Mouse (Mus musculus): ENCODE results near the gene Hadh. TPM values are rescaled to one million over a fixed set of nuclear protein-coding genes. Genes with fewer than 3 reads are reported as not detected.

Hadh gene
- total RNA-seq, 2 experiments from 2014 or later, result 573 to 586 TPM

DNA sequence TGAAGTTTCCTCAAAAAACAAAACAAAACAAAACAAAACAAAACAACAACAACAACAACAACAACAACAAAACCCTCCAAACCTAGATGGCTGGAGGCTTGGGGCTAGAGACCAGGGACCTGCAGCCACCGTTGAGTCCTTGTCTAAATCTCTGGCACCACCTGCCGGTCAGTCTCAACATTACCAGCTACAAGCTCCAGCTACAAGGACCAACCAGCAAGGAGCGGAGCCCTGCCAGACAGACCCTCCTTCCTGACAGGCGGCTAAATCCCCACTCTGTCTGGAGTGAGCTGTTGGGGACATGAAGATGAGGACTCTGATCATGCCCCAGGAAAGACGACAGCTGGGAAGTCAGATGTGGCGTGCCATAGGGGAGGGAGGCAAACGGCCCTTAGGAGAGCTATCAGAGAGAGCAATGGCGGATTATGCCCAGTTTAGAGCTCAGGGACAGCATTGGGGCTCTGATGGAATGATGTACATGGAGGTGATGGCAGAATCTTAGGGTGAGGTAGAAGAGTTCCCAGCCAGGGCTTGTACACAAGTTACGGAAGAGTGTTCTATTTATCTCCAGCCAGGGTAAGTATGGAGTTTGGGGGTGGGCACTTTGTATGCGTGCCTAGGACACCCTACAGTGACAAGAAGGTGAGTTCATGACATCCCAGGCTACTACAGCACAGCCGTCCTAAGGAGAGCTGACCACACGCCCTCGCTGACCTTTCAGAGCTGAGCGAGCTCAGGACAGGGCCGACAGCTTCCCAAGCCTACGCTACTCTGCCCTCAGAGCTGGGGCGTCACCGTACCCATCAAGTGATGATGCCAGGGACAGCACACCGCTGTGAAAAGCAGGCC, 33.9 kb downstream of the Hadh start:
- DNase-seq, result peak; percentile 75 to 88

DNA sequence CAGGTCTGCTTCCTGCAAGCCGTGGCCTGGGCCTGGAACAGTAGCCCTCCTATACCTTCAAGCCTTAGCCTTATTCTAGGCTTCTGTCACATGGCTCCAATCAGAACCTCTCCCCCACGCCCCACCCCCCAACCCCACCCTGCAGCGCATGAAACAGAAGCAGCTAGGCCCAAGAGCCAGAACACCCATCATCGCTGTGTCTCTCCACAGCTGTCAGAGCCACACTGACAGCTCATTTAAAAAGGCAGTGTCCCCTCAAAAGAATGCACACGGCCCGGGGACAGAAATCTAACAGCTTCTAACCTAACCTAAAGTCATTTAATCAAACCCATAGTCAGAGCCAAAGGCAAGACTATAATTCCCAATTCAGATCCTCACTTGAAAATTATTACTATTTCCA, 34.8 kb downstream of the Hadh start:
- DNase-seq, result no peak
- intact Hi-C loops (cut with DNase I), result loop anchor here (1.0 to 5.0 kb wide), 3 partner anchors 350 to 522 kb away; no protein-coding TSS in a partner anchor

More for the DNA sequence above, 33.9 kb downstream of the Hadh start:
- intact Hi-C loops (cut with DNase I), result loop anchor here (1.0 to 5.0 kb wide), 4 partner anchors 351 to 523 kb away; no protein-coding TSS in a partner anchor

DNA sequence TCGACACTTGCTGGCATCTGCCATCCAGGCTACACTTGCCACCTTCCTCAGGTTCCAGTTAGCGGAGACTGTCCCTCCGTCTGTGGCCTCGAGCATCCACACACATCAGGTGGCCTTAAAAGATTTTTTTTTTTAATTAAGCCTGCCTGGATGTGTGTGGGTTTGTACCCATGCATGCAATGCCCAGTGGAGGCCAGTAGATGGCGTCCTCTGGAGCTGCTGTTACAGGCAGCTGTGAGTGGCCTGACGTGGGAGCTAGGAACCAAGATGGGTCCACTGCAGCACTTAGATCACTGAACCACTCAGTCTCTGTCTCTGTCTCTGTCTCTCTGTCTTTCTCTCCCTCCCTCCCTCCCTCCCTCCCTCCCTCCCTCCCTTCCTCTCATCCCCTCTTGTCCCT, 43.8 kb downstream of the Hadh start:
- no peak for DNase-seq
- intact Hi-C loops (cut with DNase I), result no loop called here

DNA sequence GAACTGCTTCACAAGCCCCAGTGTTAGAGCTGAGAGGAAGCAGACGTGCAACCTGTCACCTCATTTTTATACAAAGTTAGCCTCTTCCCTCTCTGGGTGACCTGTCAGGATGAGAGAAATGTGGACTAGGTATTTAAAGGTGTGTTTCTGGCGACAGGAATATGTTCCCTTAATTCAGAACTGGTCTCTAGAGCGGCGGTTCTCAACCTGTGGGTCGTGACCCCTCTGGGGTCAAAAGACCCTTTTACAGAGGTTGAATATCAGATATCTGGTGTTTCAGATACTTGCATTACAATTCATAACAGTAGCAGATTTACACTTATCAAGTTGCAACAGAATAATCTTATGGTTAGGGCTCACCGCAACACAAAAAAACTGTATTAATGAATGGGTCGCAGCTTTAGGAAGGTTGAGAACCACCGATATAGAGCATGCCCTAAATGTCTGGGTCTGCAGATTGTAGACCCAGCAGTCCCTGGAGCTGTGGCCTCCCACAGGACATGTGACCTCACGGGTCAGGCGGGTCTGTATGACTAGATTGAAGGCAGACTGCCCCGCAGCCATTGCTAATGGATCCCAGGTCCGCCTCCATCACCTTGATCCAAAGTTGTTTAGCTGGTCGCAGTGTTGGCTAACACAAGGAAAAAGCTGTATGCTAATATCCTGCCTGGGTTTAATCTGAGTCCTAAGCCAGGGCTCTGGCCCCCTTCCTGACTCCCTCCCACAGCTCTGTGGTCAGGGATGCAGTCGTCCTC, 53.1 kb downstream of the Hadh start:
- intact Hi-C loops (cut with DNase I), result no loop called here
- DNase-seq, result no peak

DNA sequence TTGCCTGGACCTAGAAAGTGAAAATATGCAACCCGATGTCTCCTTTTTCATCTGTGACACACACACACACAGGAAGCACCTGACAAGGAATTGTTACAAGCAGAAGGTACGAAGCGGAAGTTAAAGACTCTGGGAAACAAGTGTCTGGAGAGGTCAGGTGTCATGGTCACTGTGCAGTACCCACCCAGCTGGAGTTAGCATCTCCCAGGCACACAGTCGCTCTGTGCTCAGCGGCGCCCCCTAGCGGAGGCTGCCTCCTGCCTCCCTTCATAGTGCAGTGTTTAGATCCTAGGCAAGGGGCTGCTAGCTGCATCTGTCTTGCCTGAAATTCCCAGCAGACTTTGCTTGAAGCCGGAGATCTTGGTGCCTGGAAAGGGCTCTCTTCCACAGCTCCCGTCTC, 57.1 kb downstream of the Hadh start:
- DNase-seq, result peak in 1 of 2 experiments; percentile 47
- intact Hi-C loops (cut with DNase I), result no loop called here

DNA sequence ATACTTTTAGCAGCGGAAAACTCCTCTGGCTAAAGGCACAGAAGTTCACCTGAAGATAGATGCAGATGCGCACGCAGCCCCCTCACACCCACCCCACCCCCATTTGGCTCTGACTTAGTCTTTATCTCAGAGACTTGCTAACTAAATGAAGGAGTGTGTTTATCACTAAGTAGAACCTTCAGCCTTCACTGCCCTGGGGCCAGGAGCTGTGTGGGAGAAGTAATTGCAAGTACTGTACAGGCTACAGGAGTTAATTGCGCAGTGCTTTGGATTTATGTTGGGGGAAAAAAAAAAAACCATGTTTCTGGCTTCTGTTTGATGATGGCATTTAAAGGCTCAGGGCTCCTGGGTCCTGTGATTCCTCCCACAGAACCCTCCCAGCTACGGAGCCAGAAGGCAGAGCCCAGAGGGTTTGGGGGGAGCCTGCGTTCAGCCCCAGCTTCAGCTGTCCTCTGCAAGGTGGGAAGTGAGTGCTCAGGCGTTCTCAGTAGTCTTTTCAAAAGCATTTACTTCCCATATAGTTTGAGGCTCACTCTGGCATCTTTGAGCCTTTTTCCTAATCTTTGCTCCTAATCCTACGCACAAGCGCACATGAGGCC, 57.7 kb downstream of the Hadh start:
- DNase-seq, result no peak
- intact Hi-C loops (cut with DNase I), result no loop called here

DNA sequence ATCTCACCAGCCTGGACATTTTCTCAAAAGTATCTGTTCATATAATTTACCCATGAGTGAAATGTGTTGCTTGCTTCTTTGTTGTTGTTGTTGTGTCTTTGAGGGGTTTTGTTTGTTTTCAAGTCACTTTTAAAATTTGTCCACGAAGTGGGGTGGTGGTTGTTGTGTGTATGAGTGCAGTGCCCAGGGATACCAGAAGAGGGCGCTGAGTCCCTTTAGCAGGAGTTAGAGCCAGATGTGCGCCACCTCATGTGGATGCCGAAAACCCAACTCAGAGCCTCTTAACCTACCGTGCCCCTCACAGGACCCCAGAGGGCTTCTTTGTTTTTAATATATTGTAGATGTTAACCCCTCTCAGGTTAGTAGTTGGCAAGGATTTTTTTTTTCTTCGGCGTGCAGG, 59.7 kb downstream of the Hadh start:
- no peak for DNase-seq
- intact Hi-C loops (cut with DNase I), result no loop called here

DNA sequence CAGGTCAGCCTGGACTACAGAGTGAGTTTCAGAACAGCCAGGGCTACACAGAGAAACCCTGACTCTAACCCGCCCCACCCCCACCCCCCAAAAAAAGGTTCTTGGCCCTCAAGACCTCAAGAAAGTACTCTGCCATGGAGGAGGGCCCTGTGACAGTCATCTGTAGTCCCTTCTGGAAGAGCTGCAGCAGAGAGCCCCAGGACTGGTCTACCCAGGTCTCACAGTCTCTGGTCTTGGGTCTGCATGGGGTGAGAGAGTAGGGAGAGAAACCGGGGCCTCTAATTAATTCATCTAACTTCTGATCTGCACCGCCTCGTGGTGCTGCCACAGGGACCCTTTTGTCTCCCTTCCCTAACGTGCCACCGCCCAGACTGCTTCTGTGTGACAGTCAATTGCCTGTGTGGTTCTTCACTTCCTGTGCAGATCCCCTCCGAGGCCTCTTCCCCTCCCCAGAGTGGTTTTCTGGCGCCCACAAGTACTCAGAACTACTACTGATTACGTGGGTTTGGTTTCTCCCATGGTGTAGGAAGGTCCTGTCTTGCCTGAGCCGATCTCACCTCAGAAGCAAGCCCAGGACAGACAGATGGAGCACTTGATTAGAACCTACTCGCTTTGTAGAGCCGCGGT, 63.5 kb downstream of the Hadh start:
- intact Hi-C loops (cut with DNase I), result no loop called here
- peak in 1 of 2 experiments; percentile 5 for DNase-seq

DNA sequence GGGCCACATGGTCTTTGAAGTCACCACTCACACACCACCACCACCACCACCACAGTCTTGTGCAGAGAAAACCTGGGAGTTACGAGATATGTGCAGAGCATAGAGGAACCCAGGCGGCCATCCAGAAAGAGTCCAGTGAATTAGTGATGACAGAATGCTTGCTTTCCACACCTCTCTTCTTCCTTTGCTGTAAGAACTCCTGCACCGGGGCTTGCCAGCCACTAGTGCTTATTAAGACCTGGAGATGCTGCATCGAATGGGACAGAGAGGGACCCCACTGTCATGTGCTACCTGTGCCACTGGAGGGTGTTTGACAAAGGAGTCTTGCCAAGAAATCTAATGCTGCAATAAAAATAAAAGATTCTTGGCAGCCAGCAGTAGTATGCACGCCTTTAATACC, 64.1 kb downstream of the Hadh start:
- intact Hi-C loops (cut with DNase I), result no loop called here
- DNase-seq, result no peak

DNA sequence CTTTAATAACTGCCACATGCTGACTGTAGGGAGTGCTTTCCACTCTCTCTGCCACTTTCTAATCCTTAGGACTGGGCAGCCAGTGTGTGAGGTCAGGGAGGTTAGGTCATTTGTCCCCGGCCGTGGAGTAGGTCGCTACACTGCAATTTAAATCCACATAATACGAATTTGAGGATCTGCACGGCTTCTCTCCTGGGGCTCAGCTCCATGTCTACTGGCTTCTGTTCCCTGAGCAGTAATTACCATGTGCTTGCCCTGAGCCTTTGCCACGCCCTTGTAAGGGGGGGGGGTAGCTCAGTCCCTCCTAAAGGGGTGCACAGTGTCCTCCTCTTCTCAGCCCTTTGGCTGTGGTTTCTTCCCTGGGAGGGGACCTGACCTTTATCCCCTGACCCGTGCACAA, 69.6 kb downstream of the Hadh start:
- intact Hi-C loops (cut with DNase I), result no loop called here
- no peak for DNase-seq

DNA sequence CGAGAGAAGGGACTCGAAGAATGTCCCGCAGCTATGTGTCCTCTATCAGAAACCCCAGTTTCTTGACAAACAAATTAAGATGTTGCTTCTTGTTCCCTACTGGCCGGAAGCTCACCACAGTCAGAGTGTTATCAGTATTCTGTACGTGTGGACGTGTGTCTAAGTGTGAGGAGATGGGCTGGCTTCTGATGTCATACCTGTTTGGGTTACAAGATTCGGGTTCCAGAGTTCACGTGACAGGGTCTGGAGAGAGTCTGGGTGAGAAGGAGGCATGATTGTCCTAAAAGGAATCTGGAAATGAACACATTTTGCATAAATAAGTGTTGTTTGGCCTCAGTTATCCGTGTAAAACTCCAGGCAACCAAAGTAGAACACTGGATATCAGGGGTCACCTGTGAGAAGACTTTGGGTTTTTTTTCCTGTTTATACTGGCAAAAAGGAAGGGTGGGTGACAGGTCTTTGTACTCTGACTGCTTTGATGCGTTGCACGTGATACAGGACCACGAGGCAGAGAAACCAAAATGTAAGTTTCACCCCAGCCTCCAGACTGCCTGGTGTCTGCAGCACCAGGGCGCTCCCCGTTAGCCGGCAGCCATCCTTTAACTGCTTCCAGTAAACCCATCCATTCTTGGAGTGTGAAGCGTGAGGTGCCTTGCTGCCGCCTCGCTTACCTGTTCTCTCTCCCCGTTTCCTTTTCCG, 72.2 kb downstream of the Hadh start:
- no peak for DNase-seq
- intact Hi-C loops (cut with DNase I), result no loop called here

DNA sequence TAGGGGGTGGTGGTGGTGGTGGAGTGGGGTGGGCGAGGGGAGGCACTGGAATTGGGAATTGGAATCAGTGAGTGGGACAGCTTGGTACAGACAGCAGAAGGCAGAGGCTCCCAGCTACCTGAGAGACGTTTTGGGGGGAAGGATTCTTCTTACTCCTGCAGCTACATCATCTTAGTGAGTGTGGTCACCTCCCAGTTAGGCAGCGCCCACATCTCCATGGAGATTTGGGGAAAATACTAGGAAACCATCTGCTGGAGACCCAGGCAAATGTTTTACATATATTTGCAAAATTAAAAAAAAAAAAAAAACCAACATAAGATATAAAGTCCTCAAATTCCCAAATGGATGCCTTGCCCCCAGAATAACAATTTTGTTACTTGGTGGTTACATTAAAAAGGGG, 72.9 kb downstream of the Hadh start:
- DNase-seq, result no peak

DNA sequence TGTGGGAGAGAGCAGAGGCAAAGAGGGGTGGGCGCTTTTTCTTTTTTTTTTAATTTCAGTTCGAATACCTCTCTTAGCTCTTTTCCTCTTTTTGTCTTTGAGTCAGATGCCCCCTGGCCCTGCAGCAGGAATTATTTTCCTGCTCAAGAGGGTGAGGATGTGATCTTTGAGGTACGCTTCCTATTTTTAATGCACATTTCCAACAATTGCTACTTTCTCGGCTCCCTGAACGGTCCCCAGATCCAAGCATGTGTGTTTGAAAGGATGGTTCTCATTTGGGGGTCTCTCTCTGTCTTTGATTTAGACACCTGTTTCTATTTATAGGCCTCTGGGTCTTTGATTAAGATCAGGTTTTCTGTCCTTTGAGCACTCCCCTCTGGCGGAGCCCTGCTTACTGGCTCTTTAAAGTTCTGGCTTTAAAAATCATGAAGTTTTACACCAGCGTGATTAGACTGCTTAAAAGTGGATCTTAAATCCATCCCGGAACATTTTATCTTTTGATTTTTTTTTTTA, 75.3 kb downstream of the Hadh start:
- intact Hi-C loops (cut with DNase I), result no loop called here
- no peak for DNase-seq

More for the DNA sequence above, 72.9 kb downstream of the Hadh start:
- intact Hi-C loops (cut with DNase I), result no loop called here

DNA sequence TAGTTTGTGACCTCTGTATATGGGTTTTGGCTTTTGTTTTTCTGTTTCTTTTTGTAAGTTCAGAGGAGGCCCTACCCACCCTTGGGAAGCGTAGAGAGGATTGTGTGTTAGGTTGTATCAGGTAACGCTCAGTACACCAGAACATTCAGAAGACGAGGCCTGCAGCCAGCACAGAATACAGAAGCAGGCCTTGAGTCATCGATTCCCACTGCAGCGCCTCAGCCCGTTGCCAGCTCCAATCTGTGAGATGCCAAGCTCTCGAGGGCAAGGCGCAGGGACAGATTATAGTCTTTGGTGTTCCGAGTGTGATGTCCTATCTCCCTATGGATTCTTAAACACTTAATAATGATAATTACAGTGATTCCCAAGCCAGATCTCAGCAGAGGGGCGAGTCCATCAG, 75.9 kb downstream of the Hadh start:
- intact Hi-C loops (cut with DNase I), result no loop called here
- DNase-seq, result no peak

DNA sequence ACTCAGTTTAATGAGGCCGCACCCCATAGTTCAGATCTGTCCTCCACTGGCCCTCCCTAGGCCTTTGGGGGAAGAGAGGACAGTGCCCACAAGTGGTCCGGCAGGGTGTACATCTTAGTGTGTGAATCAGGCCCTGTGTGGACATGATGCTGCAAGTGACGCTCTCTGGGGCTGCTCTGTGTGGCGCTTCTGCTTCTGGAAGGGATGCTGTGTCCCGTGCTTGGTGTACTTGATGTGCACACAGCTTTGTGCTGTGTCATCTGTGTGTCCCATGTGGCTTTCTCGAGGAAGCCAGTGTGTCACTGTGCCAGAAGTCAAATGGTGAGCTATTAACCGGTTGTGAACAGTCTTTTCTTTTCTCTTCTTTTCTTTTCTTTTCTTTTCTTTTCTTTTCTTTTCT, 80.4 kb downstream of the Hadh start:
- no peak for DNase-seq
- intact Hi-C loops (cut with DNase I), result no loop called here

DNA sequence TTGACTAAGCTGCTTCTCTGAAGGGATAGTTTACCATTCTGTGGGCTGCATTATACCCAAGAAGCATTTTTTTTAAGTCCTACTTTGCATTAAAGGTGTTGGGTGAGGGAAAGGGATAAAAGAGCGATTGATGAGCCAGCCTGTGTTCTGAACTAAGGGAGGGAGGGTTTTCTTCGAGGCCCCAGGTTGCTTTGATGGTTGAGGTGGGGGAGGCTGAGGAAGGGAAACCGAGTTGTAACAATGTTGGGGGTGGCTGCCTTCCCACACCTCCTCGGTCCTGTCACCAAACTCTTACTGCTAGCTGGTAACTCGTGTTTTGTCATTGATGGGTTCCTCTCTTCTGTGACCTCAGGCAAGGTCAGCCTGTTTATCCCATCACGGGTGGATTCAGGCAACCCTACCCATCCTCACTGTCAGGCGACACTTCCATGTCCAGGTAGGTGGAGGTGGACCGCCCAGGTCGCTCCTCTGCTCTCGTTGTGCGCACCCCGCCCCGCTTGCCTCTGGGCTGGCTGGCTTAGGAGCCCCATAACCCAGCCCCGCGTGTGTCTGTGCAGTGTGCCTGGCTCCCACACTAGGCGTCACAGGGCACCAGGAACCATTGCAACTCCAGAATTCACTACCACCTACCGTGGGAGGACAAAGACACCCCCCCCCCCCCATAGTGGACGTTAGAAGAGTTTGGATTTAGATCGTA, 81.1 kb downstream of the Hadh start:
- intact Hi-C loops (cut with DNase I), result no loop called here
- DNase-seq, result no peak

DNA sequence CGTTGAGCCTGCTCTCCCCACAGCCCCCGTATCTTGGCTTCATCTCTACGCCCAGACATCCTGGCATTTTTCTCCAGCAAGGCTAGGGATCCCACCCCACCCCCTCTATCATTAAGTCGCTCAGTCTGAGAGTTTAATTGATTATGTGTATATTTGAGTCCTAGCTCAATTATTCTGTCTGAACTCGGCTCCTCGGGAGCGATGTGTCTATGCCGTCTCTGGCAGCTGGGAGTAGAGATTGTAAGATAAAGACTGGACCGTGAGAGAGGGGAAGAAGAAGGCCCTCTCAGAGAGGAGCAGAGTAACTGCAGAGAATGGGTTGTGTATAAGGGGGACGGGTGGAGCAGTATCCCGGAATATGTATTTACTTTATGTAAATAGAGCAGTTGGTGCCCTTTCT, 81.7 kb downstream of the Hadh start:
- intact Hi-C loops (cut with DNase I), result no loop called here
- DNase-seq, result no peak

DNA sequence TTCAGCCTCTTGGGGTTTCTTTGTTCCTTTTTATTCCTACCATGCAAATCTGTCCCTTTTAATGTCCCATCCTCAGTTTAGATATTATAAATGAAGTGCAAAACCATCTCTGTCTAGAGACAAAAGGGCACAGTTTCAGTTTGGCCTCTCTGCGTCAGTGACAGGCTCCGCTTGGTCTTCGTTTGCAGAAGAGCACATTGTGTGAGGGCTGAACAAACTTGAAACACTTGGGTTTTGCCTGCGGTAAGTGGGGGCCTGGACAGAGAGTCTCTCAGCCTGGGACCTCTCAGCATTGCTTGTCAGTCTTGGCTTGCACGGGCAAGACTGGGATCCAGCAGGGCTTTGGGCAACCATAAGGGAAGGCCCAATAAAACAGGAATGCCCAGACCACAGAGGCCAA, 85.7 kb downstream of the Hadh start:
- intact Hi-C loops (cut with DNase I), result no loop called here
- no peak for DNase-seq
